Comparison of ENCODE assay signal across 26 mouse cellular contexts in genomic region chr1:62853362-62853761, GRCm38 (mm10).
DNase-seq lines count a peak whose midpoint lies in the region; ATAC-seq lines count a peak whose summit lies in the region.
"Had no signal": no experiment of that assay in that cellular context is flagged by ENCODE, and none has a peak within 500 bp of the region (broad histone marks: within the 10 kb centered on the region; RNA-seq: fewer than 3 reads in every experiment).

No protein-coding gene starts in this region.

- no peaks in the 10 kb centered on the region for H3K36me3 ChIP-seq in embryonic facial prominence, embryonic 14.5 days (ENCODE audit: control insufficient read depth, insufficient read depth, low read length)
- no peaks in the 10 kb centered on the region for H3K36me3 ChIP-seq in embryonic facial prominence, embryonic 10.5 days (replicated peaks)
- no peaks in the 10 kb centered on the region for H3K36me3 ChIP-seq in kidney, embryonic 15.5 days
- H3K36me3 ChIP-seq: embryonic facial prominence, embryonic 12.5 days; forebrain, embryonic 12.5 days; forebrain, embryonic 15.5 days; G1E; heart, embryonic 10.5 days; heart, embryonic 13.5 days; hindbrain, embryonic 12.5 days; hindbrain, embryonic 15.5 days had no signal

- no peak for ATAC-seq in embryonic facial prominence, embryonic 14.5 days (ENCODE audit: low read depth)
- no peak for ATAC-seq in kidney, embryonic 15.5 days (replicated peaks; ENCODE audit: low FRiP score)
- ATAC-seq: forebrain, embryonic 15.5 days had no signal

- DNase-seq in embryonic facial prominence, embryonic 14.5 days (ENCODE audit: low spot score), result peak; percentile 55
- DNase-seq in embryonic facial prominence, embryonic 10.5 days (ENCODE audit: low spot score), result no peak
- no peak for DNase-seq in kidney, adult 8-10 months
- DNase-seq in testis, postnatal 10 days (ENCODE audit: low spot score), result peak; percentile 23
- DNase-seq in testis, postnatal 14 days (ENCODE audit: low spot score), result no peak
- no peak for DNase-seq in cerebellum, postnatal 25 days
- DNase-seq: adrenal gland, adult 8-10 months; adrenal gland, postnatal 25 days; B cell, adult 2 months; cerebellum, adult 11-12 months; cerebellum, adult 8-10 months; cerebellum, postnatal 10 days; gastrocnemius, postnatal 25 days; heart, adult 2 months; heart, postnatal 14 days had no signal

- peaks cover 13% of the 10 kb centered on the region for H3K4me1 ChIP-seq in embryonic facial prominence, embryonic 14.5 days (ENCODE audit: control insufficient read depth, insufficient read depth, low read length)
- H3K4me1 ChIP-seq in embryonic facial prominence, embryonic 10.5 days, result peaks cover 19% of the 10 kb centered on the region
- H3K4me1 ChIP-seq in kidney, embryonic 15.5 days, result peaks cover 36% of the 10 kb centered on the region

- no peak overlapping the region for H3K4me3 ChIP-seq in embryonic facial prominence, embryonic 14.5 days (ENCODE audit: low read depth, low read length)
- H3K4me3 ChIP-seq in embryonic facial prominence, embryonic 10.5 days, result no peak overlapping the region
- no peak overlapping the region for H3K4me3 ChIP-seq in kidney, embryonic 15.5 days (replicated peaks)
- H3K4me3 ChIP-seq: embryonic facial prominence, embryonic 12.5 days; erythroblast, embryonic 14.5 days; forebrain, embryonic 12.5 days; forebrain, embryonic 15.5 days; heart, adult 2 months; heart, embryonic 10.5 days; heart, embryonic 13.5 days; hindbrain, embryonic 12.5 days; hindbrain, embryonic 15.5 days had no signal

- no peak overlapping the region for H3K9ac ChIP-seq in embryonic facial prominence, embryonic 14.5 days (ENCODE audit: low read depth, low read length)
- no peak overlapping the region for H3K9ac ChIP-seq in kidney, embryonic 15.5 days
- H3K9ac ChIP-seq: embryonic facial prominence, embryonic 12.5 days; forebrain, embryonic 12.5 days; forebrain, embryonic 15.5 days; heart, embryonic 13.5 days; hindbrain, embryonic 12.5 days; hindbrain, embryonic 15.5 days had no signal

- no peaks in the 10 kb centered on the region for H3K9me3 ChIP-seq in embryonic facial prominence, embryonic 14.5 days (ENCODE audit: control insufficient read depth, low read length)
- H3K9me3 ChIP-seq in embryonic facial prominence, embryonic 10.5 days, result no peaks in the 10 kb centered on the region
- H3K9me3 ChIP-seq in kidney, embryonic 15.5 days (replicated peaks), result no peaks in the 10 kb centered on the region
- H3K9me3 ChIP-seq: embryonic facial prominence, embryonic 12.5 days; forebrain, embryonic 12.5 days; forebrain, embryonic 15.5 days; G1E; heart, embryonic 10.5 days; heart, embryonic 13.5 days; hindbrain, embryonic 12.5 days; hindbrain, embryonic 15.5 days had no signal

- no peaks in the 10 kb centered on the region for H3K27me3 ChIP-seq in embryonic facial prominence, embryonic 14.5 days (replicated peaks; ENCODE audit: control insufficient read depth, insufficient read depth, low read length)
- H3K27me3 ChIP-seq in embryonic facial prominence, embryonic 10.5 days (replicated peaks; ENCODE audit: low read depth, poor library complexity, severe bottlenecking), result no peaks in the 10 kb centered on the region
- no peaks in the 10 kb centered on the region for H3K27me3 ChIP-seq in kidney, embryonic 15.5 days
- H3K27me3 ChIP-seq: CH12.LX; embryonic facial prominence, embryonic 12.5 days; forebrain, embryonic 12.5 days; forebrain, embryonic 15.5 days; heart, embryonic 13.5 days; hindbrain, embryonic 12.5 days; hindbrain, embryonic 15.5 days had no signal

- no peak overlapping the region for H3K4me2 ChIP-seq in embryonic facial prominence, embryonic 14.5 days (ENCODE audit: low read depth, low read length)
- H3K4me2 ChIP-seq in kidney, embryonic 15.5 days, result 0 out of 2 replicates have a peak overlapping the region, but pooled peaks have one; percentile 0
- H3K4me2 ChIP-seq: embryonic facial prominence, embryonic 12.5 days; forebrain, embryonic 12.5 days; forebrain, embryonic 15.5 days; heart, embryonic 13.5 days; hindbrain, embryonic 12.5 days; hindbrain, embryonic 15.5 days had no signal

- H3K27ac ChIP-seq in embryonic facial prominence, embryonic 14.5 days (replicated peaks; ENCODE audit: low read depth, low read length), result no peak overlapping the region
- no peak overlapping the region for H3K27ac ChIP-seq in embryonic facial prominence, embryonic 10.5 days (replicated peaks)
- H3K27ac ChIP-seq in kidney, embryonic 15.5 days, result no peak overlapping the region
- H3K27ac ChIP-seq: embryonic facial prominence, embryonic 12.5 days; forebrain, embryonic 12.5 days; forebrain, embryonic 15.5 days; heart, adult 2 months; heart, embryonic 10.5 days; heart, embryonic 13.5 days; hindbrain, embryonic 12.5 days; hindbrain, embryonic 15.5 days had no signal

- WGBS in embryonic facial prominence, embryonic 14.5 days, result 37% methylated on average over 9 of the region's 9 CpGs
- 59% methylated on average over 9 of the region's 9 CpGs for WGBS in embryonic facial prominence, embryonic 10.5 days
- 24% methylated on average over 9 of the region's 9 CpGs for WGBS in kidney, embryonic 15.5 days

Comparison
In these comparisons a context has a peak if more than half of its experiments do, and no peak if none do; other contexts are left out.
1. DNase-seq: peak in embryonic facial prominence, embryonic 14.5 days (single experiment) and testis, postnatal 10 days (single experiment); none in embryonic facial prominence, embryonic 10.5 days (single experiment), kidney, adult 8-10 months (0 of 2), testis, postnatal 14 days (single experiment) and cerebellum, postnatal 25 days (0 of 2).